Mouse (Mus musculus) cerebellum, postnatal 25 days (tissue): ENCODE results near the gene Eif3g.

Source experiments
- DNase-seq, 2 experiments: peaks; one replicate each; pipeline ENCODE4 v3.0.0; 2021; ENCODE audit warnings: mixed read lengths in 2 of 2

Gene Eif3g

DNA sequence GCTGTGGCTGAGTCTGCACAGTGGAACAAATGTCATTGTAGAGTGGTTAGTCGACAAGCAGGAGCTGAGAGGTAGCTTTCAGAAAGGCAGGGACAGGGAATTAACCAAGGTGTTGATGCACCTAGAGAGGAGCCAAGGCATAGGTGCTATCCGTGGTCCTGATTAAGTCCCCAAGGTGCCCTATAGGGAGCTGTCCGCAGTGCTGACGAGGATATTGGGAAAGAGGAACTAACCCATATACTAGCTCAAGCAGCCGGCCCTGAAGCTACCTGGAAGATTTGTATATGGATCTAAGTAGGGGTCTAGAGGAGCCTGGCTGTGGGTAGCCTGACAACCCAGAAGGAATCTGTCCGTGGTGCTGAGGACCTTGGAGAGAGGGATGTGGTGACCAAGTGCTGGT lies 41.3 kb downstream of the Eif3g start:
- no peak for DNase-seq

DNA sequence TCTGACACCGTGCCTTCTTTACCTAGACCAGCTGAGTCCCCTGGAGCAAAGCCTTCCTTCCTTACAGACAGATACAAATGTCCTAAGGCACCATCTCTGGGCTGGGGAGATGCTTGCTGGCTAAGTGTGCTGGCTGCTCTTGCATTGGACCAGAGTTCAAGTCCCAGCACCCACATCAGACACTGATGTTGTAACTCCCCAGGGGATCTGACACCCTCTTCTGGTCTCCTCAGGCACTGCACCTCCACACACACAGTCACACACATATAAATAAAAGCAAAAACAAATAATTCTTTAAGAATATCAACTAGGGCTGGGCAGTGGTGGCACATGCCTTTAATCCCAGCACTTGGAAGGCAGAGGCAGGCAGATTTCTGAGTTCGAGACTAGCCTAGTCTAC lies 48.2 kb downstream of the Eif3g start:
- DNase-seq, result no peak
